Mouse (Mus musculus): Measurements from ENCODE around the gene Dclk2. TPM values are rescaled to one million over a fixed set of nuclear protein-coding genes. Genes with fewer than 3 reads are reported as not detected.
A peak's percentile ranks its signal among the peaks of the same experiment; 100 is the strongest.

The Dclk2 gene
- polyA plus RNA-seq, 1 experiment from 2014 or later, result 53.6 TPM

- no peak overlapping the region for H3K27ac ChIP-seq (ENCODE audit: low read depth, low read length)
Observed at GRCm38 (mm10) chr3:86809646-86810045, 111.0 kb downstream of the Dclk2 start.

GRCm38 (mm10) chr3:86809199-86809598 is 111.5 kb downstream of the Dclk2 start:
- Histone ChIP-seq H3K9ac (ENCODE audit: low read length) (no peak overlapping the region), H3K4me2 (ENCODE audit: low read length) (no peak overlapping the region), H3K9me3 (replicated peaks; ENCODE audit: control insufficient read depth, low read length) (no peaks in the 10 kb centered on the region), H3K4me1 (ENCODE audit: control insufficient read depth, insufficient read depth, low read length) (no peaks in the 10 kb centered on the region), H3K27me3 (replicated peaks; ENCODE audit: control insufficient read depth, insufficient read depth, low read length) (no peaks in the 10 kb centered on the region), H3K36me3 (ENCODE audit: control insufficient read depth, insufficient read depth, low read length) (peaks cover 31% of the 10 kb centered on the region), H3K27ac (ENCODE audit: low read depth, low read length) (no peak overlapping the region), H3K4me3 (ENCODE audit: low read depth, low read length) (no peak overlapping the region)
- 0 out of 2 replicates have a peak, but pooled peaks have one; percentile 25 for ATAC-seq
- WGBS, result 82% methylated on average over 9 of the region's 9 CpGs
- DNase-seq (ENCODE audit: low spot score), result peak; percentile 30

More at GRCm38 (mm10) chr3:86809646-86810045, 111.0 kb downstream of the Dclk2 start:
- H3K4me2 ChIP-seq (ENCODE audit: low read length), result no peak overlapping the region
- ATAC-seq (0 out of 2 replicates have a peak, but pooled peaks have one; percentile 2), DNase-seq (ENCODE audit: low spot score) (no peak)
- no peaks in the 10 kb centered on the region for H3K4me1 ChIP-seq (ENCODE audit: control insufficient read depth, insufficient read depth, low read length)
- H3K9ac ChIP-seq (ENCODE audit: low read length), result no peak overlapping the region
- H3K36me3 ChIP-seq (ENCODE audit: control insufficient read depth, insufficient read depth, low read length), result peaks cover 31% of the 10 kb centered on the region
- H3K9me3 ChIP-seq (replicated peaks; ENCODE audit: control insufficient read depth, low read length), result no peaks in the 10 kb centered on the region
- no peaks in the 10 kb centered on the region for H3K27me3 ChIP-seq (replicated peaks; ENCODE audit: control insufficient read depth, insufficient read depth, low read length)
- 78% methylated on average over 2 of the region's 2 CpGs for WGBS
- no peak overlapping the region for H3K4me3 ChIP-seq (ENCODE audit: low read depth, low read length)

- WGBS, result 65% methylated on average over 14 of the region's 14 CpGs
- no peak overlapping the region for H3K4me2 ChIP-seq (ENCODE audit: low read length)
- no peak overlapping the region for H3K27ac ChIP-seq (ENCODE audit: low read depth, low read length)
Observed at GRCm38 (mm10) chr3:86807750-86808467, 112.7 kb downstream of the Dclk2 start.

DNA sequence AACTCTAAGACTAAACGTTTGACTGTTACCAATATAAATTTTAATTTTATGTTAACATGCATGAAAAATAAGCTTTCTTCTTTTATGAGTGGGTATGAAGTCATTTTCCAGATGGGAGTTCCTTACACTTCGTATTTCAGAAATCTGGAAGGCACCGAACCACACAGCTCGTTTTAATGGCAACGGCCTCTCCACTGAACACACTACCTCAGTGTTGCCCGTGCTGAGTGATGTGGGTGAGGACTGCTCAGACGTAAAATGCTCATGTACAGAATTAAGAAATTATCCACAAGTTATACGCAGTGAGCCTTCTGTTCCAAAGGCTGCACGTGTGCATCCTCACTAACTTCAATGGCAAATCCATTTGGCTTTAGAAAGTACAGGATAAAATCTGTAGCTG is 113.8 kb downstream of the Dclk2 start:
- DNase-seq (ENCODE audit: low spot score) (no peak), ATAC-seq (no peak)
- H3K4me1 ChIP-seq (ENCODE audit: control insufficient read depth, insufficient read depth, low read length), result no peaks in the 10 kb centered on the region
- H3K36me3 ChIP-seq (ENCODE audit: control insufficient read depth, insufficient read depth, low read length), result peaks cover 37% of the 10 kb centered on the region
- 94% methylated on average over 9 of the region's 9 CpGs for WGBS
- H3K9ac ChIP-seq (ENCODE audit: low read length), result no peak overlapping the region
- H3K9me3 ChIP-seq (replicated peaks; ENCODE audit: control insufficient read depth, low read length), result no peaks in the 10 kb centered on the region
- H3K4me3 ChIP-seq (ENCODE audit: low read depth, low read length), result no peak overlapping the region
- H3K4me2 ChIP-seq (ENCODE audit: low read length), result no peak overlapping the region
- no peak overlapping the region for H3K27ac ChIP-seq (ENCODE audit: low read depth, low read length)
- H3K27me3 ChIP-seq (replicated peaks; ENCODE audit: control insufficient read depth, insufficient read depth, low read length), result no peaks in the 10 kb centered on the region

More at GRCm38 (mm10) chr3:86807750-86808467, 112.7 kb downstream of the Dclk2 start:
- Histone ChIP-seq H3K9me3 (replicated peaks; ENCODE audit: control insufficient read depth, low read length) (no peaks in the 10 kb centered on the region), H3K9ac (ENCODE audit: low read length) (no peak overlapping the region), H3K4me1 (ENCODE audit: control insufficient read depth, insufficient read depth, low read length) (no peaks in the 10 kb centered on the region), H3K27me3 (replicated peaks; ENCODE audit: control insufficient read depth, insufficient read depth, low read length) (no peaks in the 10 kb centered on the region), H3K36me3 (ENCODE audit: control insufficient read depth, insufficient read depth, low read length) (peaks cover 32% of the 10 kb centered on the region), H3K4me3 (ENCODE audit: low read depth, low read length) (no peak overlapping the region)
- peak; percentile 25; the same call in 1 of the 2 replicates for ATAC-seq
- DNase-seq (ENCODE audit: low spot score), result peak; percentile 62

DNA sequence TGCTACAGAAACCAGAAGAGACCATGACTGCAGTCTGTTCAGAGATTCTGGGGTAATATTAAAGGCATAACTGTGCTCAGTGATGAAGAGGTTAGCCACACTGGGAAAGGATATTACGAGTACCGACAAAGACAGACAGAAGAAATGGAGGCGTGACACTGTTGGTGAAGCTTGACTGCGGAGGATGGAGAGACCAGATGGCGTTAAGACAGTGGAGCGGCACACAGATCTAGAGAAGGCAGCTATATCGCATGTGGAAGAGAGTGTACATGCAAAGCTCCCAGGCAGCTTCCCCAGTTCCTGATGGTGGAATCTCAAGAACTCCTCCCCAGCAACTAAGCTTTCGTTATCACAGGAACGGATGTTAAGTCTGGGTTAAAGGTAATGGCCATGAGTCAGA is 116.4 kb downstream of the Dclk2 start:
- no peaks in the 10 kb centered on the region for H3K4me1 ChIP-seq (ENCODE audit: control insufficient read depth, insufficient read depth, low read length)

GRCm38 (mm10) chr3:86802825-86803224 is 117.8 kb downstream of the Dclk2 start:
- 76% methylated on average over 8 of the region's 8 CpGs for WGBS

More for the DNA sequence above, 116.4 kb downstream of the Dclk2 start:
- WGBS, result 88% methylated on average over 9 of the region's 9 CpGs
- DNase-seq (ENCODE audit: low spot score) (no peak), ATAC-seq (no peak)
- H3K9me3 ChIP-seq (replicated peaks; ENCODE audit: control insufficient read depth, low read length), result no peaks in the 10 kb centered on the region
- H3K9ac ChIP-seq (ENCODE audit: low read length), result no peak overlapping the region
- no peak overlapping the region for H3K4me2 ChIP-seq (ENCODE audit: low read length)
- H3K27me3 ChIP-seq (replicated peaks; ENCODE audit: control insufficient read depth, insufficient read depth, low read length), result no peaks in the 10 kb centered on the region
- H3K27ac ChIP-seq (ENCODE audit: low read depth, low read length), result no peak overlapping the region
- H3K4me3 ChIP-seq (ENCODE audit: low read depth, low read length), result no peak overlapping the region
- H3K36me3 ChIP-seq (ENCODE audit: control insufficient read depth, insufficient read depth, low read length), result peaks cover 44% of the 10 kb centered on the region

DNA sequence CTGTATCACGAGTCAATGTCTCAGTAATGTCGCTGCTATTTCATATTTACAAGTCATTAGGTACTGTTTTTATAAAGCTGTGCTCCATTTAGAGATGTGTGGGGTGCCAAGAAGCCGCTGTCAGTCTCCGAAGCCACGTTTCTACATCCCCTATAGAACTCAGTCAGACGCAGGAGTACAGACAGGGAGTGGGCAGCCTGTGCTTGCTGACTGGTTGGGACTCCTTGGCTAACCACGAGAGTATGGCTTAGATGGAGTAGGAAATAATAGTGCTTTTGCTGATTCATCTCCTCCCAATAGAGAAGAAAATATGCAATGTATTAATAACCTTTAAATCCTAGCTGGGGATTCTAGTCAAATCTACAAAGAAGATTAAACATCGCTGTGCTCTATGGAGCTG is 119.8 kb downstream of the Dclk2 start:
- Histone ChIP-seq H3K27ac (ENCODE audit: low read depth, low read length) (0 out of 2 replicates have a peak overlapping the region, but pooled peaks have one; percentile 9), H3K9ac (ENCODE audit: low read length) (no peak overlapping the region), H3K27me3 (replicated peaks; ENCODE audit: control insufficient read depth, insufficient read depth, low read length) (no peaks in the 10 kb centered on the region), H3K4me2 (ENCODE audit: low read length) (no peak overlapping the region), H3K4me1 (ENCODE audit: control insufficient read depth, insufficient read depth, low read length) (no peaks in the 10 kb centered on the region), H3K4me3 (ENCODE audit: low read depth, low read length) (no peak overlapping the region), H3K9me3 (replicated peaks; ENCODE audit: control insufficient read depth, low read length) (no peaks in the 10 kb centered on the region), H3K36me3 (ENCODE audit: control insufficient read depth, insufficient read depth, low read length) (peaks cover 67% of the 10 kb centered on the region)
- WGBS, result 89% methylated on average over 8 of the region's 8 CpGs
- ATAC-seq (no peak), DNase-seq (ENCODE audit: low spot score) (no peak)

More at GRCm38 (mm10) chr3:86802825-86803224, 117.8 kb downstream of the Dclk2 start:
- Histone ChIP-seq H3K4me3 (ENCODE audit: low read depth, low read length) (no peak overlapping the region), H3K4me2 (ENCODE audit: low read length) (no peak overlapping the region), H3K27ac (ENCODE audit: low read depth, low read length) (no peak overlapping the region), H3K9me3 (replicated peaks; ENCODE audit: control insufficient read depth, low read length) (no peaks in the 10 kb centered on the region), H3K27me3 (replicated peaks; ENCODE audit: control insufficient read depth, insufficient read depth, low read length) (no peaks in the 10 kb centered on the region), H3K4me1 (ENCODE audit: control insufficient read depth, insufficient read depth, low read length) (no peaks in the 10 kb centered on the region), H3K36me3 (ENCODE audit: control insufficient read depth, insufficient read depth, low read length) (peaks cover 57% of the 10 kb centered on the region), H3K9ac (ENCODE audit: low read length) (no peak overlapping the region)
- no peak for DNase-seq (ENCODE audit: low spot score)
- no peak for ATAC-seq

DNA sequence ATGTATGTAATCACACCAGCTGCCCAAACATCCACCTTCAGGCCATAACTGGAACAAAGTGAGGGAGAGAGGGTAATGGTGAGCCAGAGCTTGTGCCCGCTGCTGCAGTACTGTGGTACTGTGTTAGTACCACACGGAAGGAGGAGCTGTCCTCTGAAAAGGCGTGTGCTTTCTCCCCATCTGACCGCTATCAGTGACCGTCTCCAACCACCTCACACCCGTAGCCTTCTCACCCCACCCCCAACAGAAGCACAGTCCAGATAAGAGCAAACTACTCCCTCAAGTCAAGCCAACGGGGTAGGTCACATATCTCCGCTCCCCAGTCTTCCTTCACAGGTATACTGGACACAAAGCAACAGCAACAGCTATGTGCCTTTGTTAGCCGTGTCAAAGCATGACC is 121.6 kb downstream of the Dclk2 start:
- Histone ChIP-seq H3K4me1 (ENCODE audit: control insufficient read depth, insufficient read depth, low read length) (no peaks in the 10 kb centered on the region), H3K9me3 (replicated peaks; ENCODE audit: control insufficient read depth, low read length) (no peaks in the 10 kb centered on the region), H3K4me3 (ENCODE audit: low read depth, low read length) (no peak overlapping the region), H3K4me2 (ENCODE audit: low read length) (no peak overlapping the region), H3K27ac (ENCODE audit: low read depth, low read length) (no peak overlapping the region), H3K36me3 (ENCODE audit: control insufficient read depth, insufficient read depth, low read length) (peaks cover 58% of the 10 kb centered on the region), H3K9ac (ENCODE audit: low read length) (no peak overlapping the region), H3K27me3 (replicated peaks; ENCODE audit: control insufficient read depth, insufficient read depth, low read length) (no peaks in the 10 kb centered on the region)
- DNase-seq (ENCODE audit: low spot score) (no peak), ATAC-seq (no peak)
- WGBS, result 95% methylated on average over 9 of the region's 9 CpGs

DNA sequence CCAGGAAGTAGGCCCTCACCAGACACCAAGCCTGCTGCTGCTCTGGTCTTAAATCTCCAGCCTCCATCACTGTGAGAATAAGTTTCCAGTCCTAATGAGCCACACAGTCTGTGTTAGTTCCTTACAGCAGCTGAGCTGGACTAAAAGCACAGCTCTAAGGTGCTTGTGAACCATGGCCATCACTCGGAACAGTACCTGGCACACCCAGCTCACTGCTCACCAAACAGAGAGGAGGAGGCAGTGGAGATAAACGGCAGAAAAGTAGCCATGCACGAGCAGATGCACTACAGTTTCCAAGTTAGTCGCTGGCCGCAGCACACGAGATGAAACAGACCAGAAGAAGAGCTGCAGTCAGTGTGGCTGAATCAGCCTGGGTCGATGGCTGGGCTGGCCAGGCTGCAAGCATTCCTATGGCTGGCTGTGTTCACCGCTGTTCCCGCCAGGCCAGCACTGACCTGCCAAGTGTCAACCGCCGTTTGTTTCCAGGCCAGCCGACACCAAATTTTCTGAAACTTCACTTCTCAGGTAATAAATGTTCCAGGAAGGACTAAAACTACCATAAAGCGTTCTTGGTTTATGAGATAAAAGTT is 122.7 kb downstream of the Dclk2 start:
- no peak overlapping the region for H3K4me2 ChIP-seq (ENCODE audit: low read length)
- H3K9ac ChIP-seq (ENCODE audit: low read length), result no peak overlapping the region
- no peak overlapping the region for H3K27ac ChIP-seq (ENCODE audit: low read depth, low read length)
- H3K4me1 ChIP-seq (ENCODE audit: control insufficient read depth, insufficient read depth, low read length), result no peaks in the 10 kb centered on the region
- 89% methylated on average over 13 of the region's 13 CpGs for WGBS
- H3K4me3 ChIP-seq (ENCODE audit: low read depth, low read length), result no peak overlapping the region
- DNase-seq (ENCODE audit: low spot score), result no peak
- H3K27me3 ChIP-seq (replicated peaks; ENCODE audit: control insufficient read depth, insufficient read depth, low read length), result no peaks in the 10 kb centered on the region
- no peak for ATAC-seq
- peaks cover 64% of the 10 kb centered on the region for H3K36me3 ChIP-seq (ENCODE audit: control insufficient read depth, insufficient read depth, low read length)
- H3K9me3 ChIP-seq (replicated peaks; ENCODE audit: control insufficient read depth, low read length), result no peaks in the 10 kb centered on the region

All from forebrain, embryonic 14.5 days (tissue).